Mouse (Mus musculus) stomach, postnatal 0 days (tissue): ENCODE data around the gene Gm36028. TPM values are rescaled to one million over a fixed set of nuclear protein-coding genes. Genes with fewer than 3 reads are reported as not detected.

ENCODE experiments used
- ATAC-seq: fragments of 200-750 bp; cut with Nextera tagmentation; 2 replicates; pipeline ENCODE4 v1.8.0; 2017; ENCODE audit not compliant: low FRiP score, low TSS enrichment
- DNase-seq: peaks from one replicate; pipeline ENCODE4 v3.0.0-alpha.2; 2016; ENCODE audit warnings: low spot score
- H3K27ac ChIP-seq: fragments of 300-500 bp; sonication (generic); replicated peaks from 2 replicates; pipeline ENCODE4 v1.5.1; 2014; ENCODE audit warnings: mild to moderate bottlenecking, control low read depth
- H3K27me3 ChIP-seq: fragments of 300-500 bp; sonication (generic); 2 replicates; pipeline ENCODE4 v1.6.1; 2014; ENCODE audit warnings: low read length; ENCODE audit not compliant: control insufficient read depth, insufficient read depth
- H3K36me3 ChIP-seq: fragments of 300-500 bp; sonication (generic); 2 replicates; pipeline ENCODE4 v1.6.1; 2014; ENCODE audit warnings: low read length, mixed read lengths; ENCODE audit not compliant: control insufficient read depth, insufficient read depth
- H3K4me1 ChIP-seq: fragments of 300-500 bp; sonication (generic); replicated peaks from 2 replicates; pipeline ENCODE4 v1.6.1; 2014; ENCODE audit warnings: antibody characterized with exemption; ENCODE audit not compliant: control insufficient read depth, insufficient read depth
- H3K4me2 ChIP-seq: fragments of 300-500 bp; sonication (generic); replicated peaks from 2 replicates; pipeline ENCODE4 v1.6.1; 2014; ENCODE audit warnings: low read depth, mild to moderate bottlenecking, control low read depth, moderate library complexity
- H3K4me3 ChIP-seq: fragments of 300-500 bp; sonication (generic); 2 replicates; pipeline ENCODE4 v1.5.1; 2014; ENCODE audit warnings: low read depth, low read length, control low read depth
- H3K9ac ChIP-seq: fragments of 300-500 bp; sonication (generic); 2 replicates; pipeline ENCODE4 v1.6.1; 2014; ENCODE audit warnings: mild to moderate bottlenecking, low read length, control low read depth, mixed read lengths
- H3K9me3 ChIP-seq: fragments of 300-500 bp; sonication (generic); 2 replicates; pipeline ENCODE4 v1.6.1; 2016; ENCODE audit warnings: low read length; ENCODE audit not compliant: control insufficient read depth
- CTCF ChIP-seq: IDR thresholded peaks from 2 replicates; pipeline ENCODE4 v1.5.1; 2016; ENCODE audit warnings: antibody characterized with exemption, low read depth, mild to moderate bottlenecking, moderate library complexity
- EP300 ChIP-seq: optimal IDR thresholded peaks from 2 replicates; pipeline ENCODE3; 2016; ENCODE audit warnings: antibody characterized with exemption
- WGBS: fragments of 180-500 bp; shearing (Covaris S2); extraction: QIAGEN DNeasy Blood & Tissue Kit; methylation state at CpG from one replicate; pipeline ENCODE4 v1.1.7; 2014; 5-methylcytosine and 5-hydroxymethylcytosine counted together
- polyA plus RNA-seq: library from polyadenylated mRNA; unstranded; fragments of >200 nt; fragmentation: Nextera tagmentation; extraction: Ambion mirVana; gene quantifications from 2 replicates; pipeline ENCODE4 v1.2.1, GENCODE M21; 2015

The Gm36028 gene
- polyA plus RNA-seq, 1 experiment from 2014 or later: 0.29 TPM

DNA sequence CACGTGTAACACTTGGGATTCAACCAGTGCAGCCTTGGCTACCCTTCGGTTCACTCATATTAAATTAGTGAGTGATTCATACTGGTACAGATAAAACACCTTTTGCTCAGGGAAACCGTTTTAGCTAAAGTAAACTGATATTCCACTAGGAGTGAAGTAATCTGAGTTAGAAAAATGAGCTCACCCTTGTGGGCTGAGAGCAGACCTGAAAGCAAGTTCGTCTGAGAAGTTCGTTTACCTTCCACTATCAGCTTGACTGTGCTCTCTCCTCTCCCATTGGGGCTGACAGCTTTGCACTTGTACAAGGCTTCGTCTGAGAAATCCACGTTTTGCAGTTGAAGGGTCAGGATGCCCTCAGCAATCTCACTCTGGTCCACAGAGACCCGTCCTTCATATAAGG, 5.4 kb downstream of the Gm36028 start:
- WGBS: 45% methylated on average over 8 of the region's 8 CpGs
- ATAC-seq (peak; percentile 66), DNase-seq (no peak)
- Histone ChIP-seq H3K36me3 (no peaks in the 10 kb centered on the region), H3K27me3 (no peaks in the 10 kb centered on the region), H3K9me3 (no peaks in the 10 kb centered on the region), H3K9ac (no peak overlapping the region), H3K4me3 (no peak overlapping the region), H3K27ac (no peak overlapping the region), H3K4me2 (no peak overlapping the region), H3K4me1 (no peaks in the 10 kb centered on the region)
- TF ChIP-seq EP300 (no peak), CTCF (no peak)

DNA sequence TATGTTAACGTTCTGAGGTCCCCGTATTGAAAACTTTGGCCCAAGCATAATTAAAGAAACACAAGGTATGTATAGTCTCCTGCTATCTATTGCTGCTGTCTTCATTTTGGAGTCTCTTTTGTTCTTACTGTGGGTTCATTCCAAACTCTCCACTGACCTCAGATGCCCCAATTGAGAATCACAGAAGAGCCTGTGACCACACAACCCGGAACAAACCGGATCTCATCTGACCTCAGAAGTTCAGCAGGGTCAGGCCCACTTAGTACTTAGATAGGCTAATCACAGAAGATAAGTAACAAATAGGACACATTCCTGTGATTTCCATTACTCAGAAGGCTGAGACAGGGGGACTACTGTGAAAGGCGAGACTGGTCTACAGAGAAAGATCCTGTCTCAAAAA, 6.4 kb downstream of the Gm36028 start:
- no peak overlapping the region for H3K4me2 ChIP-seq
- H3K27ac ChIP-seq: no peak overlapping the region
- WGBS: 44% methylated on average over 5 of the region's 5 CpGs
- no peak overlapping the region for H3K4me3 ChIP-seq
- no peaks in the 10 kb centered on the region for H3K36me3 ChIP-seq
- no peaks in the 10 kb centered on the region for H3K27me3 ChIP-seq
- no peaks in the 10 kb centered on the region for H3K4me1 ChIP-seq
- no peak for TF ChIP-seq CTCF
- TF ChIP-seq EP300: no peak
- H3K9me3 ChIP-seq: no peaks in the 10 kb centered on the region
- no peak for DNase-seq
- H3K9ac ChIP-seq: no peak overlapping the region
- no peak for ATAC-seq

DNA sequence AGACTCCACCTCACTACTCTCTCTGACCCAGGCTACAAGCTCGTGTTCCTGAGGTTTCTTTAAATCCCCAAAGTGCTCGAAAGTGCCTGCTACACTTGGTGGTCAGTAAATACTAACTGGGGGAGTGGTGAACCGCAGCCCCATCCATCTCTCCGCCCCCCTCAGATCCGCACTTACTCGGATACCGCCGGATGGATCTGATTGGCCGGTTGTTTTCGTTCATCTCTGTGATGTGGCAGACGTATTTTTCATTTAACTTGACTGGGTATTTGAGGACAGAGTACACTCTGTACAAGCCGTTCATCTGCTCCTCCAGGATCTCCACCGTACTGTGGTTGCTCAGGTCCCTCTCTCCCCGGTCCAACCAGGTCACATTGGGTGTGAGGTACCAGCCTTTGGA, 6.9 kb downstream of the Gm36028 start:
- Histone ChIP-seq H3K27me3 (no peaks in the 10 kb centered on the region), H3K9me3 (no peaks in the 10 kb centered on the region), H3K27ac (no peak overlapping the region), H3K4me3 (no peak overlapping the region), H3K4me1 (no peaks in the 10 kb centered on the region), H3K4me2 (no peak overlapping the region), H3K9ac (no peak overlapping the region), H3K36me3 (no peaks in the 10 kb centered on the region)
- ATAC-seq: no peak
- no peak for DNase-seq
- no peak for TF ChIP-seq CTCF
- no peak for TF ChIP-seq EP300
- WGBS: 68% methylated on average over 14 of the region's 14 CpGs

DNA sequence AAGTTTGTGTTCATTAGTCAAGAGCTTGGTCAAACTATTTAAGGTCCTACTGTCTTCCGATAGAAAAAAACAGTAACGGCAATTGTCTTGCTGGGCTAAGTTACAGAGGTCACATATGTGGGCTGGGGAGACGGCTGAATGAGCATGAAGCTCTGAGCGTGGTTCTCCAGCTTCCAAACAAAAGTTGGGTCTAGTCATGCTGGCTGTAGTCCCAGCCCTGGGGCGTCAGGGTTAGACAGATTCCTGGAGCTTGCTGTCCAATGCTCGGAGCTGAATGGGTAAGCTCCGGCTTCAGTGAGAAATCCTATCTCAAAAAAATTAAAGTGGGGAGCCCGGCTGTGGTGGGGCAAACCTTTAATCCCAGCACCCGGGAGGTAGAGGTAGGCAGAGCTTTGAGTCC, 7.7 kb downstream of the Gm36028 start:
- Histone ChIP-seq H3K4me1 (no peaks in the 10 kb centered on the region), H3K9ac (no peak overlapping the region), H3K36me3 (no peaks in the 10 kb centered on the region), H3K9me3 (no peaks in the 10 kb centered on the region), H3K27me3 (no peaks in the 10 kb centered on the region), H3K4me3 (no peak overlapping the region), H3K27ac (no peak overlapping the region), H3K4me2 (no peak overlapping the region)
- 38% methylated on average over 9 of the region's 9 CpGs for WGBS
- no peak for TF ChIP-seq CTCF
- TF ChIP-seq EP300: no peak
- ATAC-seq (no peak), DNase-seq (no peak)

- H3K27me3 ChIP-seq: no peaks in the 10 kb centered on the region
- DNase-seq (no peak), ATAC-seq (peak; percentile 62; the same call in 1 of the 2 replicates)
- peak overlapping the region; percentile 25; the same call in 1 of the 2 replicates for H3K27ac ChIP-seq
- TF ChIP-seq EP300 (no peak), CTCF (no peak)
- no peak overlapping the region for H3K4me3 ChIP-seq
- no peaks in the 10 kb centered on the region for H3K36me3 ChIP-seq
- H3K9me3 ChIP-seq: no peaks in the 10 kb centered on the region
- no peak overlapping the region for H3K9ac ChIP-seq
- no peaks in the 10 kb centered on the region for H3K4me1 ChIP-seq
- WGBS: 37% methylated on average over 5 of the region's 5 CpGs
- H3K4me2 ChIP-seq: no peak overlapping the region
These were observed 9.6 kb downstream of the Gm36028 start for GRCm38 (mm10) chr16:37851366-37851765.

GRCm38 (mm10) chr16:37847081-37847480, 13.9 kb downstream of the Gm36028 start:
- TF ChIP-seq CTCF (no peak), EP300 (no peak)
- Histone ChIP-seq H3K9me3 (no peaks in the 10 kb centered on the region), H3K27ac (no peak overlapping the region), H3K4me1 (no peaks in the 10 kb centered on the region), H3K4me2 (no peak overlapping the region), H3K9ac (no peak overlapping the region), H3K4me3 (no peak overlapping the region), H3K27me3 (no peaks in the 10 kb centered on the region), H3K36me3 (no peaks in the 10 kb centered on the region)
- 83% methylated on average over 3 of the region's 3 CpGs for WGBS
- ATAC-seq: no peak
- DNase-seq: no peak
